Mouse (Mus musculus) left cerebral cortex, postnatal 25 days (tissue): ENCODE measurements around the gene Nrp1. TPM values are rescaled to one million over a fixed set of nuclear protein-coding genes. Genes with fewer than 3 reads are reported as not detected.

Source experiments
- DNase-seq, 2 experiments: peaks; one replicate each; pipeline ENCODE4 v3.0.0; 2022; ENCODE audit warnings: low spot score in 2 of 2, mixed read lengths in 1 of 2
- intact Hi-C: fragments of 180-260 bp; cut with DNase I; formaldehyde crosslinking; loops from one replicate; pipeline ENCODE4 v1.15.1; 2025
- total RNA-seq, 2 experiments: library from RNA; stranded (reverse); gene quantifications; 2 replicates each; pipeline ENCODE4 v1.2.3; 2021

Nrp1 gene
- total RNA-seq: 10 to 100 TPM; 24.6 to 29.6 TPM

DNA sequence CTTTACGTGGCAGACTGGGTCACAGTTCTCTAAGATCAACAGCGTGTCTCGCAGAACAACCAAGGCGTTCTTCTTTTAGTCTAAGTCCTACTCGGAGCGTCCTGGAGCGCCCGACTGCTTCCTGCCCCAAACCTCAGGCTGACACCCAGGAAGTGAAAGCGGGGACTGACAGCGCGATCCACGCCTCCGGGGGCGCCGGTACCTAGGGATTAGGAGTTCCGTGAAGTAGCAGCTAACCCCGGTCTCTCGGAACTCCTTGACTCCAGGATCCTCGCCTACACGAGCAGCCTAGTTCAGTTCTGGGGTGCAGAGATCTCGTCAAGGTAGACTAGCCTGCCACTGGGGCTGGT lies at the start of gene Nrp1:
Gene Nrp1, plus strand, starts transcription at position 199 of the 350 bp plus-strand sequence.
- peak; percentile 46 to 57 for DNase-seq
- intact Hi-C loops: loop anchor here (2.0 to 5.0 kb wide), 4 partner anchors 132 to 416 kb away; no protein-coding TSS in a partner anchor

DNA sequence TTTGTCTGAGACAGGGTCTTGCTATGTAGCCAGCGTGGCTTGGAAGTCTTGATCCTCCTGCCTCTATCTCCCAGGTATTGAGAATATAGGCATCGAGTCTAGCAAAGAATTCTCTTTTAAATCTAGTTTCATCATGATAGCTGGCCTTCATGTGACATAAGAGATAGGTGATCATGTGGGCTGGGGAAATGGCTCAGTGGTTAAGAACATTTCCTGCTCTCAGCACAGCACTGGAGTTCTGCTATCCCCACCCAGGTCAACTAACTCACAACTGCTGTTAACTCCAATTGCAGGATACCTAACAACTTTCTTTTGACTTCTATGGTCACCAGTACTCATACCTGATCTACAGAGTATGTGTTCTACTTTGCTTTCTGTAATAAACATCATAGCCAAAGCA lies 37.6 kb upstream of the Nrp1 start:
- intact Hi-C loops: no loop called here
- no peak for DNase-seq

DNA sequence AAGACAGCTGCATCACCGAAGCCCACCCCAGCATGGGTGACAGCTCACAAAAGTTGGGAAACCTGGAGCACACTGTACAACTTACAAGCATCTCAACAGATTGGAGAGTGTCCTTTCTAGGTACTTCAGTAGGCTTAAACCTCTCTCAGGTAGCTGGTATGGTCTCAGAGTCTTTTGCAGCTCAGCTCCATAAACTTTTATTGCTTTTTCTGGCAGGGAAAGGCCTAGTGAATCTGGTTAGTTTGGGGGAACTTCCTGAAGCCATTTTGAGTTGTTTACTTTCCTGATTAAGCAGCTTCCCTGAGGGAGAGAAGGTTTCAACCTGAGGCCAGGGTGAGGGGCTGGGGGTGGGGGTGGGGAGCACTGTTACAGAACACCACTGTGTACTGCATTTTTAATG lies 31.1 kb upstream of the Nrp1 start:
- DNase-seq: no peak
- intact Hi-C loops: no loop called here

DNA sequence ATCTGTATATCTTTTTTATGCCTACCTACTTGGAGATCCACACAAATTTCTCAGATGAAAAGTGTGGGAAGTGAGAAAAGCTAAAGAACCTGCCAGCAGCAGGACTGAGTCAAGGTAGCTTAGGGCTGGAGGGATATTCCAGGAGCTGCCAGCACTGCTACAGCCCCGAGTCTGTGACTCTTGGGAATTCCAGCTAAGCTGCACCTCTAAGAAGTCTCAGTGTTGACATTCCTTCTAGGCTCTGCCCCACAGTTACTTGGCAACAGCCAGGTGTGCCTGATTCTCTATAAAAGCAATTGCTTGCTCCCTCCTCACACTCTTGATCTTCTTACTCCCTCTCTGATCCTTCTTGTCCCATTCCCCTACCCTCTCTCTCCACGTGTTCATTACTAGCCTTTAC lies 30.5 kb upstream of the Nrp1 start:
- intact Hi-C loops: no loop called here
- DNase-seq: peak in 1 of 2 experiments; percentile 8

DNA sequence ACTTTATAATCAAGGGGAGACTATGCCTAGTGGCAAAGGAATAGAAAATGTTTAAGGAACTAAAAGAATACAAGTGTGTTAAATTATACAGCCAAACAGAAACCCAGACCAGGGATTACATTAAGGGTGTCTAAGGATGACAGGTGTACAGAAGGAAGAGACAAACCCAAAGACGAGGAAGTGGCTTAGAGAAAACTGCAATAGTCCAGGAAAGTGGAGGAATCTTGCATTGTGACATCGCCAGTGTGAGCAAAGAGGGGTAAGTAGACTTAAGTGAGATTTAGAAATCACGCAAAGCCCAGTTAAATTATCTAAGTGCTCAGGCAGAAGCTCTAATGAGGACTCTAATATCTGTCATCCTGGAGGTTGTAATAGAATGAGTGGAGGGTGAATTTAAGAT lies 28.9 kb upstream of the Nrp1 start:
- intact Hi-C loops: no loop called here
- DNase-seq: no peak

DNA sequence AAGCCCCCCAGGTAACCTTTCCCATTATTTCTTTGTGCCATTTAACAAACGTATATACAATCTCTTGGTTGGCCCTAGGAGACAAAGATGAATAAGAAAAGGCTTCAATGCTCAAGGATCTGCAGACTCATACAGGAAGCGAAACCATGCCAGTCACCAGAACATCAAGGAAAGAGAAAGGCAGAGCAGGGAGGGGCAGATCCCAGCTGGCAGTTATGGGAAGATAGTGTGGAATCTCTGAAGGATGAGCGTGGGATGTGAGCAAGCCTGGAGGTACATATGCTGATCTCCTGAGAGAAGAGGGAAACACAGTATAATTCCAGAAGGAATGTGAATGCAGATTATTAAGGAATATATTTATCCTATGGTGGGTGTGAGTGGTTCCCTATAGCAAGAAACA lies 22.4 kb upstream of the Nrp1 start:
- intact Hi-C loops: no loop called here
- DNase-seq: peak in 1 of 2 experiments; percentile 71

DNA sequence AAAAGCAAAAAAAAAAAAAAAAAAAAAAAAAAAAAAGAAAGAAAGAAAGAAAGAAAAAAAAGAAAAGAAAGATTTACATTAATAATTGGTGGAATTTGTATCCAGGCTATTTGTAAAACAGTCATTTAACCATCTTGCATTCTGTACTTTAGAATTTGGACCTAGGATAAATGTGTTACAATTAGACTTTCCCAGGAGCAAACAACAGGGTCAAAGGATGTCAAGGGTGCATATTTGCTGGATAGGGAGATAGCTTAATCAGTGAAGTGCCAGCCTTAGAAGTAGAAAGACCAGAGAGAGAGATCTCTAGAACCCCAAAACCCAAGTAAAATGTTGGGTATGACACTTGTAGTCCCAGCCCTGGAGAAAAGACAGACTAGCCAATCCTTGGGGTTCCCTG lies 19.5 kb upstream of the Nrp1 start:
- intact Hi-C loops: no loop called here
- no peak for DNase-seq

DNA sequence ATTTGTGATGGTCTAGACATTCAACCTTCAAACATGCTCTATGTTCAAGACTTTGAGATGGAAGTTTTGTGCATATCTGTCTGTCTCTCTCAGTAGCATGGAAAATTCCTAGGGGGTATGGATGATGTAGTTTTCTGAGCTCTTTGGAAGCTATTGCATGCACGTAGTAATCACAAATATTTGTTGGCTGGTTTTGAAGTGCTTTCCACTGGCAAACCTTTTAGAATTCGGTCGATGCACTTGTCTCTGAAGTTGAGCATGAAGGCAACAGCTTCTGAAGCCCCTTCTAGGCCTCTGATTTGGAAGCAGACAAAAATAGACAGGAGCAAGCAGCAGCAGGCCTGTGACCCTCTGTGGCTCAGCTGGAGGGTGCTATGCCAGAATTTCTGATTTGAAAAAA lies 18.9 kb upstream of the Nrp1 start:
- no peak for DNase-seq
- intact Hi-C loops: no loop called here

DNA sequence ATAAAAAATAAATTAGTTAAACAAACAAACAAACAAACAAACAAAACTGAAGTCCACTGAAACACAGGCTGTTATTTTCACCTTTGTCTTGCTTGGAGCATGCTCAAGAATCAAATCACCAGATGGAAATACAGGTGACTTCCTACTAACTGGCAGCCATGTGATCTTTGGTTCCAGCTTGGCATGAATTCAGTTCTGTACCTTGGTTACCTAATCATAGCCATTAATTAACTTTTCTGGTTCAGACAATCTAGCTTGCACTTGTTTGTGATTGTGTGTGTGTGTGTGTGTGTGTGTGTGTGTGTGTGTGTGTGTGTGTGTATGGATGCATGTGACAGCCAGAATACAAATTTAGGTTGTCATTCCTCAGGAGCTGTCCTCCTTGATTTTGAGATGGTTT lies 8.0 kb upstream of the Nrp1 start:
- intact Hi-C loops: no loop called here
- no peak for DNase-seq

DNA sequence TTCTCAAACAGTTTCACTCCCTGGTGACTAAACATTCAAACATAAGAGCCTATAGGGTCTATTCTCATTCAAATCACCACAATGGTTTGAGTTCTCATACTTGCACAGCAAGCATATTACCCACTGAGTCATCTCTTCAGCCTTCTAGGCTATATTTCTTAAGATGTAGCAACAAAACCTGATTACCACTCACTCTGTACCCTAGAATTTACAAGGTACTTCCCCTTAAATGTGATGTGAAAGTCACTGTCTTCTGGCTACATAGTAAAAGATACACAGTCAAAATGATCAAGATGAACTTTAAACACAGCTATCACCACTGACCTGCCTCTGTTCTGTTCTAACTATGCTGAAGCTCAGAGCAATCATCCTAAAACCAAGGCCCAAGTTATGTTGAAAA lies 7.2 kb upstream of the Nrp1 start:
- DNase-seq: no peak
- intact Hi-C loops: no loop called here

DNA sequence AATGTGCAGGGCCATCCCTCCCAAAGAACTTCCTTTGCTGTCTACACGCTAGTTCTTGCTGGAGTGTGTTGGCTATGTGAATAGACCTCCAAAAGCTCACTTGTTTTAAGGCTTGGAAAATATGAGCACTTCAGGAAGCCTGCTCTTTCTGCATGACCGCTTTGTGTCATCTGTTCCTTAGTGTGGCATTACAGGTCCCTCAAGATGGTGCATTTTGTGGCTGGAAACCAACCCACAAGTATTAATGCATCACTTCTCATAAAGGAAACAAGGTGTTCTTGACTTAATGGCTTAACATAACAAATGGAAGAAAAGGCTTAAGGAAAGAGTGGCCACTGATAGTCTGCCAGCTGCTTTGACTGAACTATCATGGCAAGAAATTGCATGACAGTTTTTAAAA lies 5.6 kb upstream of the Nrp1 start:
- intact Hi-C loops: no loop called here
- DNase-seq: no peak

DNA sequence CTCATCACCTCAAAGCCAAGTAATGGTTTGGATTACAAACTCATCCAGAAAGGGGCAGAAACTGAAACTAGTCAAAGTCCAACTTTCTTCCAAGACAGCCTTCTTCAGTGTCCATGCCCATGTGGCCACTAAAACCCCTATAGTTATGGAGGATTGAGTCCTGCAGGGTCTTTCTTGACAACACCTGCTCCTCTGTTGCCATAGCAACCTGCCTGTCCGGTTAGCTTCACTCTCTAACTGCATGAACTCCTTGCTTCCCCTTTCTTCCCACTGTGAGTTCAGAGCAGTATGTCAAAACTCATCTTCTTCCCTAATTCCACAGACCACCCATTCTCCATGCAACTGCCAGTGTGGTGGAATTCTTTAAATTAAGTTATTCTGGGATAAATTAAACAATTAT lies 4.4 kb upstream of the Nrp1 start:
- no peak for DNase-seq
- intact Hi-C loops: no loop called here

DNA sequence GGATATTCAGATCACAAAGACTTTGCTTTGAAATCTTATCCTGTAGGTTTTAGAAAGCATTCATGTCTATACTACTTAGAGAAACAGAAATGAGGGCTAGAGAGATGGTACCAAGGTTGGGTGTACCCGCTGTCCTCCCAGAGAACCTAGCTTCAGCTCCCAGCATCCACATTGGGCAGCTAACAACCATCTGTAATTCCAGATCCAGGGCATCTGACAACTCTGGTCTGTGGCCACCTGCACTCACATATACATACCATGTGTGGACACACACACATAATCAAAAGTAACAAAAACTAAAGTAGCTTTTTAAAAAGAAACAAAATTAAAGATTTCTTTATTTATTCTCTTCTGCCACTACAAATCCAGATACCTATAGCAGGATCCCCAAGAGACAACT lies 3.3 kb upstream of the Nrp1 start:
- intact Hi-C loops: loop anchor here (5.0 kb wide), 2 partner anchors 323 to 413 kb away; no protein-coding TSS in a partner anchor

DNA sequence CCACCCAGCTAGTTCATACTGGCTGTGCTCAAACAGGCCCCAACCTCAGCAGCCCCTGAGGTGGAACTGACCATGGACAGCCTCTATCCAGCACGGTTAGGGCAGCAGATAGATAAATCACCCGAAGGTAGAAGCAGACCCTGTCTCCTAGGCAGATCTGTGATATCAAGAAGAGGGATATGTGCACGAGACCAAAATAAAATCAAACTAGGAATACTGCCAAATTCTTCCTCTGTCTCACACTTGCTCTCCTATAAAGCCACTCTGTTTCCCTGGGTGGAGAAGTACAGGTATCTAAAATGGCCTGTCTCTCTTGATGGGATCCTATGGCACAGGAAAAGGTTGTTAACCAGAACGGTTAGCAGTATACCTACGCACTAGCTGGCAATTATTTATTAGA lies 2.2 kb upstream of the Nrp1 start:
- intact Hi-C loops: loop anchor here (5.0 kb wide), 2 partner anchors 324 to 414 kb away; no protein-coding TSS in a partner anchor
- no peak for DNase-seq

More for the DNA sequence above, 3.3 kb upstream of the Nrp1 start:
- no peak for DNase-seq

DNA sequence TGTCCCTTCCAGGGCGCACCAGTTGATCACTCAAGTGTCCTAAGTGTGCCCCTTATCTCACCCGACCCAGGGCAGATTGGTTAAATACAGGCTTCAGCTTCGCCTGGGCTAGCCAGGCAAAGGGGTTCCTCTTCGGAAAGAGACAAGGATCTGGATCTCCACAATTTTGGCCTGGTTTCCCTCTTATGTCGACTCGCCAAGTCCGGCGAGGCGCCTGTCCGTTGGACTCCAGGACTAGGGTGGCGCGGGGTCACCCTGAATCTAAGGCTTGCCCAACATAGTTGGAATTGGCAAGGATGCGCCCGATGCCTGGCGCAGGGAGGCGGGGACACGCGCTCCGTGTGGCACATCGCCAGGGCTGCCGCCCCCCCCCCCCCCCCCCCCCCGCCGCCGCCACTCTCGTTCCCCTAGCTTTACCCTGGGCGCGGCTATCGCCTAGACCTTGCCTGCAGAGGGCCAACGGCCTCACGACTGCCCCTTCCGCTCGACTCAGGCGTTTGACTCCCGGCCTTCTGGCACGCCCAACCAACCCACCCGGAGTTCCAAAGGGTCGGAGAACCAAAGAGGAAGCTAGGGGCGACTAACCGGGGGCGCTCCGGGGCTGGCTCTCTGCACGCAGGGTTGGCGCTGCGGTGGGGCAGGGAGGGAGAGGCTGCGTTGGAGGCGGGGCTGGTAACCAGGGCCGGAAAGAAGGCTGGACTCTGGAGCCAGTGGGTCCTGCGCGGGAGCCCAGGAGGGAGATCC lies 1.4 kb upstream of the Nrp1 start:
- intact Hi-C loops: loop anchor here (5.0 kb wide), 2 partner anchors 325 to 415 kb away; no protein-coding TSS in a partner anchor
- peak; percentile 54 to 55 for DNase-seq

DNA sequence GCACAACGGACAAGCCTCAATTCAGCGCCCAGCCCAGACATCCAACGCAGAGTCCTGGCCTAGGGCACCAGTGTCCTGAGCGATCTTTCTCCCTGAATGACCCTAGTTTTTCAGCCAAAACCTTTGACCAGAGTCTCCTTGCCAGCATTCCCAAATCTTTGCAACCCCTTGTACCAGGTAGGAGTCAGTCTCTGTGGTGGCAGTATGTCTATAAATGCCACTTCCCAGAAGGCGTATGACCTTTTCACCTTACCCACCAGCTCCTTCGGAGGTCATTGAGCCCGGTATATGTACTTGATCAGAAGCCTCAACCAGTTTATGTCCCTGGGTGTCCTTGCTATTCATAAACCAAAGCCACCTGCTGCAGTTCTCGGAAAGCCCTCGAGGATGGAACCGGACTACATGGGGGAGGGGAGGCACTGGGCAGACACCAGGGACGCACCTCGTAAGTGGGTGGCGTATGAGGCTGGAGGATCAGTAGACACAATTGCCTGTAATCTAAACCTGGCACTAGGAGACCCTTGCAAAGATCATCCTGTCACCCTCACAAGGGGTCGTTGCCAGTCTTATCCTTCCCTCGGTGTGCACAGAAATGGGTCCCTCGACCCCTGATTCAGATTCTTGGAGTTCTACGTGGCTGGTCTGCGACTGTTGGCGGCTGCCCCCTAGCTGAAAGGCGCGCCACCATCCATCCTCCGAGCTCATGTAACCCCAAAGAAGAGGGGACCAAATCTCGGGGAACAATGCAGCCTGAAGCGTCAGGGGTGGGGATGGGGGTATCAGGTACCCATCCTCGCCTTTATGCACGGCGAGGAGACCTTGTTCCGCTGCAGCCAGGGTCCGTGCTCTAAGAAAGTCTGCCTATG lies 631 bp upstream of the Nrp1 start:
- intact Hi-C loops: loop anchor here (2.0 to 5.0 kb wide), 4 partner anchors 133 to 415 kb away; no protein-coding TSS in a partner anchor
- peak; percentile 77 to 80 for DNase-seq

DNA sequence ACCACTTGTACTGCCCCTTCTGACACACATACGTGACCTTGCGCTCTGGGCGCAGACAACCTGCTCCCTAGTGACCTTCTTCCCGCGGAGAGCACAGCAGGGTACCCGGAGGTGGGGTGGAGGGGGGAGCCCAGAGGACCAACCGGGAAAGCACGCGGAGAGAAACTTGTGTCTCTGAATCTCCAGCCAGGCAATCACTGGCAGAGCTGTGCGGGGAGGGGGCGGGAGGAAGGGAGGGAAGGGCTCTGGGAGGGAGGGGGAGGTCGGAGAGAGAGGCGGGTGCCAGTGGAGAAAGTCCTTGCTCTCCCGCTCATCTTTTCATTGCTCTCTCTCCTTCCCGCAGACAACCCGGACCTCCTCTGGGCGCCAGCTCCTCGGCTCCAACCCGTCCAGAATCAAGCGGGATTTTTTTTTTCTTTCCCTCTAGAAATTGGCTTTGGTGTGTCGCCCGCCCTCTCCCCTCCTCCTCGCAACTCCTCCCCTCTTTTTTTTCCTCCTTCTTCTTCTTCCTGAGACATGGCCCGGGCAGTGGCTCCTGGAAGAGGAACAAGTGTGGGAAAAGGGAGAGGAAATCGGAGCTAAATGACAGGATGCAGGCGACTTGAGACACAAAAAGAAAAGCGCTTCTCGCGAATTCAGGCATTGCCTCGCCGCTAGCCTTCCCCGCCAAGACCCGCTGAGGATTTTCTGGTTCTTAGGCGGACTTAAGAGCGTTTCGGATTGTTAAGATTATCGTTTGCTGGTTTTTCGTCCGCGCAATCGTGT lies 534 bp downstream of the Nrp1 start:
- DNase-seq: peak; percentile 58 to 68
- intact Hi-C loops: loop anchor here (2.0 to 5.0 kb wide), 4 partner anchors 132 to 417 kb away; no protein-coding TSS in a partner anchor

DNA sequence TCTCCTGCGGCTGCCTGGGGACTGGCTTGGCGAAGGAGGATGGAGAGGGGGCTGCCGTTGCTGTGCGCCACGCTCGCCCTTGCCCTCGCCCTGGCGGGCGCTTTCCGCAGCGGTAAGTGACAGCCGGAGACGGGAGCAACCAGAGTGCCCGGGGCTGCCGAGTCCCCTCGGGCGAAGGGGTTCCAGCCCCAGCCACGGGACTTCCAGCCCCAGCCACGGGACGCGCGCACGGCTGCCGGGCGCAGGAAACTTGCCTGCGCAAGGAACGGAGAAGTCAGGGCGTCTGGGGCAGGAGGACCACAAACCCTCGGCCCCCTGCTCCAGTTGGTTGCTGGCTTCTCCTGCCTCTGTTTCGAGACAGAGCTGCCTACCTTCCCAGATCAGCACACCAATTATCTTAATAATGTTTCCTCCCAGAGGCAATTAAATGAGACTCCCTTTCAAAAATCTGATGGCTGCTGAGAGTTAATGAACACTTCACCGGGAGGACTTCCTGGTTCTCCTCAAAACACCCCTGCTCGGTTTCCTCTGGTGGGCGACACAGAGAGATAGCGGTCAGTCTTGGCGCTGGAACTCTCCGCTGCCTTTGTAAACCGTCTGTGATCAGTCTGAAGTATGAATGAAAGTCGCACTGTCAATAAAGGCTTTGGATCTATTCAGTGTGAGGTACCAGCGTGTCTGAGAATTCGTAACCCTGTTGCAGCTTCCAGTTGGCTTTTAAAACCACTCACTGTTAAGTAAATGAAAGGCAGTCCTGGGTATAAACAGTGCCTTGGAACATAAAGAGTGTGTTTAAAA lies 1.3 kb downstream of the Nrp1 start:
- intact Hi-C loops: loop anchor here (2.0 to 5.0 kb wide), 7 partner anchors 131 to 1027 kb away; no protein-coding TSS in a partner anchor
- peak; percentile 15 to 48 for DNase-seq

DNA sequence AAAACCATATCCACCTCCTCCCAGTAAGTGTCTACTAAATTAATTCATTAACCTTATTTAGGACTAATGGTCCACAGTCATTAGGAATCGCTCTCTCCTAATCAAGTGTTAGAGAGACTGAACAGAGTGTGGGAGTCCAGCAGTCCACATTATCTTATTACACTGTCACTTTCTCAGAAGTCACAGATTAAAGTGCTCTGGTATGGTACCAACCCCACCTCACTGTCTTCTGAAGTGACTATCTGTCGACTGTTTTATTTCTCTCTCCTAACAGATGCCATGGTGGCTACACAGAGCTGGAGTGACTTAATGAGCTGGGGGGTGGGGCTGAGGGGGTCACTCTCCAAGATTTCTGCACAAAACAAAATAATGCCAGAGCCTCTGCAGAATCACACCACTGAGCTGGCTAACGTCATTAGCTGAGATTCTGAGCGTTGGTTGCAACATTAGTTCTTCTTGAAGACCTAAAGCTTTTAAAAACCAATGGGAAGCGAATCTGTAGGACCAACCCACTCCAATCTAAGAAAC lies 3.0 kb downstream of the Nrp1 start:
- no peak for DNase-seq
- intact Hi-C loops: loop anchor here (5.0 kb wide), 3 partner anchors 524 to 1029 kb away; no protein-coding TSS in a partner anchor
